Comparison of ENCODE assay signal across 20 mouse cellular contexts in genomic region chr9:63572874-63573273, GRCm38 (mm10). TPM values are rescaled to one million over a fixed set of nuclear protein-coding genes. Genes with fewer than 3 reads are reported as not detected.
A peak's percentile ranks its signal among the peaks of the same experiment; 100 is the strongest.
DNase-seq lines count a peak whose midpoint lies in the region; ATAC-seq and TF ChIP-seq lines count a peak whose summit lies in the region.
"Had no signal": no experiment of that assay in that cellular context is flagged by ENCODE, and none has a peak within 500 bp of the region (broad histone marks: within the 10 kb centered on the region; RNA-seq: fewer than 3 reads in every experiment).

No protein-coding gene starts in this region.

- 71% methylated on average over 7 of the region's 7 CpGs for WGBS in hindbrain, postnatal 0 days
- 83% methylated on average over 7 of the region's 7 CpGs for WGBS in hindbrain, embryonic 10.5 days
- WGBS in midbrain, postnatal 0 days, result 81% methylated on average over 7 of the region's 7 CpGs
- WGBS in midbrain, embryonic 13.5 days, result 83% methylated on average over 7 of the region's 7 CpGs
- 78% methylated on average over 7 of the region's 7 CpGs for WGBS in limb, embryonic 10.5 days

- no peak overlapping the region for H3K27ac ChIP-seq in hindbrain, postnatal 0 days
- H3K27ac ChIP-seq in hindbrain, embryonic 10.5 days, result no peak overlapping the region
- no peak overlapping the region for H3K27ac ChIP-seq in midbrain, postnatal 0 days (ENCODE audit: low read depth, low read length)
- H3K27ac ChIP-seq in midbrain, embryonic 13.5 days, result no peak overlapping the region
- no peak overlapping the region for H3K27ac ChIP-seq in limb, embryonic 10.5 days
- H3K27ac ChIP-seq: forebrain, embryonic 12.5 days; heart, embryonic 10.5 days; hindbrain, embryonic 15.5 days; limb, embryonic 13.5 days; neural tube, embryonic 12.5 days had no signal

- H3K36me3 ChIP-seq in hindbrain, postnatal 0 days (ENCODE audit: insufficient read depth, low read length), result no peaks in the 10 kb centered on the region
- no peaks in the 10 kb centered on the region for H3K36me3 ChIP-seq in hindbrain, embryonic 10.5 days
- H3K36me3 ChIP-seq in midbrain, postnatal 0 days (ENCODE audit: insufficient read depth, low read length), result no peaks in the 10 kb centered on the region
- H3K36me3 ChIP-seq in midbrain, embryonic 13.5 days, result no peaks in the 10 kb centered on the region
- no peaks in the 10 kb centered on the region for H3K36me3 ChIP-seq in limb, embryonic 10.5 days
- H3K36me3 ChIP-seq: forebrain, embryonic 12.5 days; heart, embryonic 10.5 days; hindbrain, embryonic 15.5 days; limb, embryonic 13.5 days; neural tube, embryonic 12.5 days had no signal

- no peaks in the 10 kb centered on the region for H3K27me3 ChIP-seq in hindbrain, postnatal 0 days (ENCODE audit: insufficient read depth, low read length)
- H3K27me3 ChIP-seq in hindbrain, embryonic 10.5 days (ENCODE audit: insufficient read depth, poor library complexity, severe bottlenecking), result no peaks in the 10 kb centered on the region
- H3K27me3 ChIP-seq in midbrain, postnatal 0 days (ENCODE audit: insufficient read depth, low read length), result no peaks in the 10 kb centered on the region
- H3K27me3 ChIP-seq in midbrain, embryonic 13.5 days, result no peaks in the 10 kb centered on the region
- 0 out of 2 replicates have a peak, but pooled peaks cover 5% of the 10 kb centered on the region for H3K27me3 ChIP-seq in limb, embryonic 10.5 days (ENCODE audit: low read depth, poor library complexity, severe bottlenecking)
- H3K27me3 ChIP-seq: hindbrain, embryonic 15.5 days; neural tube, embryonic 12.5 days had no signal

- no peak overlapping the region for H3K9ac ChIP-seq in hindbrain, postnatal 0 days (replicated peaks; ENCODE audit: low read length)
- no peak overlapping the region for H3K9ac ChIP-seq in midbrain, postnatal 0 days (replicated peaks; ENCODE audit: low read length, poor library complexity, severe bottlenecking)
- no peak overlapping the region for H3K9ac ChIP-seq in midbrain, embryonic 13.5 days (replicated peaks)
- H3K9ac ChIP-seq: forebrain, embryonic 12.5 days; hindbrain, embryonic 15.5 days; limb, embryonic 13.5 days; neural tube, embryonic 12.5 days had no signal

- no peak overlapping the region for H3K4me2 ChIP-seq in hindbrain, postnatal 0 days (ENCODE audit: low read depth, low read length)
- H3K4me2 ChIP-seq in midbrain, postnatal 0 days (ENCODE audit: low read depth, low read length, poor library complexity, severe bottlenecking), result no peak overlapping the region
- H3K4me2 ChIP-seq in midbrain, embryonic 13.5 days (replicated peaks), result no peak overlapping the region
- H3K4me2 ChIP-seq: forebrain, embryonic 12.5 days; hindbrain, embryonic 15.5 days; limb, embryonic 13.5 days; neural tube, embryonic 12.5 days had no signal

- ATAC-seq in CD4-positive, CD25-positive, alpha-beta regulatory T cell, adult 4 months, result no peak
- ATAC-seq in hindbrain, postnatal 0 days, result no peak
- no peak for ATAC-seq in midbrain, postnatal 0 days (ENCODE audit: low FRiP score)
- ATAC-seq in midbrain, embryonic 13.5 days, result no peak

- H3K4me1 ChIP-seq in hindbrain, postnatal 0 days (ENCODE audit: insufficient read depth, low read length), result no peaks in the 10 kb centered on the region
- H3K4me1 ChIP-seq in hindbrain, embryonic 10.5 days (replicated peaks), result peaks cover 22% of the 10 kb centered on the region
- H3K4me1 ChIP-seq in midbrain, postnatal 0 days (ENCODE audit: insufficient read depth, low read length), result no peaks in the 10 kb centered on the region; the same call in 1 of the 2 replicates
- peaks cover 17% of the 10 kb centered on the region for H3K4me1 ChIP-seq in midbrain, embryonic 13.5 days (replicated peaks)
- H3K4me1 ChIP-seq in limb, embryonic 10.5 days, result peaks cover 40% of the 10 kb centered on the region

- no peaks in the 10 kb centered on the region for H3K9me3 ChIP-seq in hindbrain, postnatal 0 days (ENCODE audit: low read length)
- no peaks in the 10 kb centered on the region for H3K9me3 ChIP-seq in hindbrain, embryonic 10.5 days
- no peaks in the 10 kb centered on the region for H3K9me3 ChIP-seq in midbrain, postnatal 0 days (ENCODE audit: low read length)
- no peaks in the 10 kb centered on the region for H3K9me3 ChIP-seq in midbrain, embryonic 13.5 days
- no peaks in the 10 kb centered on the region for H3K9me3 ChIP-seq in limb, embryonic 10.5 days (replicated peaks)
- H3K9me3 ChIP-seq: forebrain, embryonic 12.5 days; heart, embryonic 10.5 days; hindbrain, embryonic 15.5 days; limb, embryonic 13.5 days; neural tube, embryonic 12.5 days had no signal

- TF ChIP-seq CTCF in hindbrain, postnatal 0 days (IDR thresholded peaks at IDR 0.05; ENCODE audit: low read depth), result peak; percentile 18; the same call in 1 of the 2 replicates
- TF ChIP-seq CTCF in midbrain, postnatal 0 days (IDR thresholded peaks at IDR 0.05), result peak; percentile 39

- peak; percentile 7 for DNase-seq in CD4-positive, CD25-positive, alpha-beta regulatory T cell, adult 2 months (ENCODE audit: low read depth, low spot score)
- DNase-seq in hindbrain, postnatal 0 days (ENCODE audit: low spot score), result no peak
- DNase-seq in hindbrain, embryonic 10.5 days (ENCODE audit: low spot score), result no peak
- no peak for DNase-seq in midbrain, postnatal 0 days (ENCODE audit: low spot score)
- DNase-seq in limb, embryonic 10.5 days (ENCODE audit: low spot score), result no peak
- no peak for DNase-seq in frontal cortex, postnatal 14 days (ENCODE audit: low spot score in 2 of 2)
- DNase-seq: adrenal gland, postnatal 25 days; gastrocnemius, postnatal 36 days; heart, postnatal 14 days; kidney, adult 9 months; lung, adult 18-20 months; thymus, postnatal 4 days had no signal

- H3K4me3 ChIP-seq in hindbrain, postnatal 0 days (ENCODE audit: low read length), result no peak overlapping the region
- H3K4me3 ChIP-seq in hindbrain, embryonic 10.5 days, result no peak overlapping the region
- no peak overlapping the region for H3K4me3 ChIP-seq in midbrain, postnatal 0 days (ENCODE audit: low read depth, low read length)
- no peak overlapping the region for H3K4me3 ChIP-seq in midbrain, embryonic 13.5 days (replicated peaks)
- H3K4me3 ChIP-seq in limb, embryonic 10.5 days, result no peak overlapping the region
- H3K4me3 ChIP-seq: forebrain, embryonic 12.5 days; heart, embryonic 10.5 days; hindbrain, embryonic 15.5 days; limb, embryonic 13.5 days; neural tube, embryonic 12.5 days had no signal

RNA-seq across cellular contexts. Expression of gene Iqch, which starts 29.4 kb away (rescaled TPM):
- polyA plus RNA-seq in CD4-positive, CD25-positive, alpha-beta regulatory T cell, adult 4 months (2017; shearing (Covaris generic)), result under 1 TPM in 1 of 2 experiments, not detected in 1; 0.17 TPM
- 0.26 TPM in 1 of 2 replicates, not detected in the other for total RNA-seq in hindbrain, postnatal 0 days (2014; rRNA removed)
- polyA plus RNA-seq in hindbrain, postnatal 0 days (2015; fragmentation: Nextera tagmentation; extraction: Ambion mirVana), result 0.18 TPM in 2 replicates
- 0.07 and 0.13 TPM in 2 replicates for polyA plus RNA-seq in hindbrain, embryonic 10.5 days (2016; fragmentation: Nextera tagmentation; extraction: Ambion mirVana)
- 0.14 TPM in 1 of 2 replicates, not detected in the other for total RNA-seq in midbrain, postnatal 0 days (2014; rRNA removed)
- polyA plus RNA-seq in midbrain, postnatal 0 days (2015; fragmentation: Nextera tagmentation; extraction: Ambion mirVana), result 0.12 and 0.20 TPM in 2 replicates
- 0.15 TPM in 1 of 2 replicates, not detected in the other for polyA plus RNA-seq in midbrain, embryonic 13.5 days (2015; fragmentation: Nextera tagmentation; extraction: Ambion mirVana)
- 0.16 and 0.18 TPM in 2 replicates for polyA plus RNA-seq in limb, embryonic 10.5 days (2016; fragmentation: Nextera tagmentation; extraction: Ambion mirVana)
- total RNA-seq: gastrocnemius, postnatal 36 days; heart, postnatal 14 days had no signal
- polyA plus RNA-seq: forebrain, embryonic 12.5 days; heart, embryonic 10.5 days; large intestine, adult 2 months had no signal

RNA-seq across cellular contexts. Expression of gene Aagab, which starts 29.6 kb away (rescaled TPM):
- polyA plus RNA-seq in CD4-positive, CD25-positive, alpha-beta regulatory T cell, adult 4 months (2017; shearing (Covaris generic)), result 10 to 100 TPM; 47.6 to 54.6 TPM
- total RNA-seq in hindbrain, postnatal 0 days (2014; rRNA removed), result 30.9 and 37.0 TPM in 2 replicates
- 51.9 and 55.2 TPM in 2 replicates for polyA plus RNA-seq in hindbrain, postnatal 0 days (2015; fragmentation: Nextera tagmentation; extraction: Ambion mirVana)
- polyA plus RNA-seq in hindbrain, embryonic 10.5 days (2016; fragmentation: Nextera tagmentation; extraction: Ambion mirVana), result 46.0 and 50.4 TPM in 2 replicates
- 39.1 and 45.5 TPM in 2 replicates for total RNA-seq in midbrain, postnatal 0 days (2014; rRNA removed)
- polyA plus RNA-seq in midbrain, postnatal 0 days (2015; fragmentation: Nextera tagmentation; extraction: Ambion mirVana), result 58.9 and 59.7 TPM in 2 replicates
- polyA plus RNA-seq in midbrain, embryonic 13.5 days (2015; fragmentation: Nextera tagmentation; extraction: Ambion mirVana), result 60.0 and 65.9 TPM in 2 replicates
- 36.8 and 45.4 TPM in 2 replicates for polyA plus RNA-seq in limb, embryonic 10.5 days (2016; fragmentation: Nextera tagmentation; extraction: Ambion mirVana)
